Mouse (Mus musculus) B cell, adult 2 months (primary cell): ENCODE results near the gene Gdf2.
A peak's percentile ranks its signal among the peaks of the same experiment; 100 is the strongest.

Experiments used
- DNase-seq, 2 experiments: peaks; one replicate each; pipeline ENCODE4 v3.0.0; 2022

Gene Gdf2

GRCm38 (mm10) chr14:33940739-33941138, at the start of gene Gdf2:
Gene Gdf2 (plus strand): TSS chr14:33941039.
- DNase-seq = no peak

DNA sequence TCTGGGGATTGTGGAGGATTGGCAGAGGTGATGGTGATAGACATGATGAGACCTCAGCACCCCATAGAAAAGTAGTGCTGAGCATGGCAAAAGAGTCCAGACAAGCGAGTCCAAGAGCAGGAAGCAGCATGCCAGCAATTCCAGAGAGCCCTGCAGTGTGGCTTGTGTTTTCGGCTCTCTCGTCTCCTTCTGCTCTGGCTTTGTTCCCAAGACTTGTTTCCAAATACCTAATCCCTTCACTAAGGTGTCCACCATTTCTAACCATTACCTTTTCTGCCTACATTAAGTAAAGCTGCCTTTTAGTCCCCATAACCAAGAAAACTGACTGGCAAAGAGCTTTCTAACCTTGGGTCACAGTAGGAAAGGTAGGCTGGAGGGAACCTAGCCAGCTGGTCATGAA, 49.3 kb upstream of the Gdf2 start:
- DNase-seq = no peak

GRCm38 (mm10) chr14:33895777-33896176, 45.1 kb upstream of the Gdf2 start:
- no peak for DNase-seq

GRCm38 (mm10) chr14:33896628-33897300, 44.1 kb upstream of the Gdf2 start:
- DNase-seq = no peak

DNA sequence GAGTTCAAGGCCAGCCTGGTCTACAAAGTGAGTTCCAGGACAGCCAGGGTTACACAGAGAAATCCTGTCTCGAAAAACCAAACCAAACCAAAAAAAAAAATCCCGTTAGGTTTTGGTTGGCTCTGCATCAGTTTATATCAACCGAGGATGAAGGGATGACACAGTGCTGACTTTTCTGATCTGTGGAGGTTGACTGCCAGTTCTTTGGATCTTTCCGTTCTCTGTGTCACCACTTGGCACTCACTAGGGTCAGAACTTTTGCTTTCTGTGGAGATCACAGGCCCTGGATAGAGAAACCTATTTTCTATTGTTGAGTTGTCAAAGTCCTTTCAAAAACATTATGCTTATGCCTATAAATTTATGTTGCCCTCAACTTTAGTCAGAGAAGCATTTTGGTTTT, 38.1 kb upstream of the Gdf2 start:
- DNase-seq = no peak

GRCm38 (mm10) chr14:33903199-33903598, 37.6 kb upstream of the Gdf2 start:
- no peak for DNase-seq

DNA sequence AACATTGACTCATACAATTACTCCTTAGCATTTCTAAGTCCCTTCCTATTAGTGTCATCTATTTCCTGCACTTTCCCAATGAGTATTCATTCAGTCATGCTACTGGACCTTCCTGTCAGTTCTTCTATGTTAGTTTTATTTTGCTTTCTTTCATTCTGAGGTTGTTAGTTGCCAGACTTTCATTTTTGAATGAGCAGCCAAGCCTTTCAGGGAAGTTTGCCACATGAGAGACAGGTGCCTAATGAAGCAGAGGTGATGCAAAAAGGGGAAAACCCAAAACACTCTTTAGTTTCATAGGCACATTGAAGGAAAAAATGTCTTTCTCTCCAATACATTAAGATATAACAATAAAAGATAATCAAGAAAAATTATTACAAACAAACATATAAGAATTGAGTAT, 36.0 kb upstream of the Gdf2 start:
- no peak for DNase-seq

GRCm38 (mm10) chr14:33913727-33914126, 27.1 kb upstream of the Gdf2 start:
- no peak for DNase-seq

GRCm38 (mm10) chr14:33914206-33914605, 26.6 kb upstream of the Gdf2 start:
- DNase-seq = no peak

DNA sequence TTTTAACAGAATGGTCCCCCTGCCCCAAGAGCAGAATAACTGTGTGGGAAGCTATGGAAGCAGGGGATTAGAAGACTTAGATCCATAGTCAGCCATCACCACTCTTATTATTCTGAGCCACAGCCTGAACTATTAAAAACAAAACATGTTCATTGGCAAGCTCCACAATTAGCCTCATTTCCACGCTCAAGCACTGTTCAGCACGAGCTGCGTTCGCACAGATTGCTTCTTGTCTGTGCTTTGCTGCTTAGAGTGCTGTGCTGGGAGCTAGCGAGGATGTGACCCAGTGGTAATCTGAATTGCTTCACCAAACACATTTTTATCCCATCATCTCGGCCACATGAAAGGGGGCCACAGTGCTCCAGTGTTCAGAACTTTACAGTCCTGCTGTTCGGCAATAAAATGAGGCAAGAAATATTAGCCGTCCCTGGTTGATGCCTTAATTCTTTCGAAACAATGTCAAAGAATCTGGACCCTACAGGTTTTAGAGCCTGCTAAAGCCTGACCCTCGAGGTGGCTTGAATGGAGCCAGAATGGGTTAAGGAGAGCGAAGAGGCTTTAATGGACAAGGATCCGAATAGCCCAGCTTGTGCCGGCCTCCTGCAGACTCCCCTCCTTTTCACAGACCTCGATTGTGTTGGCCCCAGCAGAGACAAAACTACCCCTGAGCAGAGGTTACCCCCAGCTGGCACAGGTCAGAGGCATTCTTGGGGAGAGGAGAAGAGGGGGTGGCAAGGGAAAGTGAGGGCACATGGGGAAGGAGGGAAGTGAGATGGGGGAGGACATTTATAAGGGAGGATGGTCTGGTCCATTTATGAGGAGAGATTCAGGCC, 19.9 kb upstream of the Gdf2 start:
- no peak for DNase-seq

GRCm38 (mm10) chr14:33922771-33923167, 18.1 kb upstream of the Gdf2 start:
- DNase-seq = no peak

- DNase-seq = no peak
Observed at GRCm38 (mm10) chr14:33923168-33924070, 17.4 kb upstream of the Gdf2 start, which contains the start of gene Gdf10. Gene Gdf10 (plus strand): TSS chr14:33923587.

GRCm38 (mm10) chr14:33931853-33932252, 9.0 kb upstream of the Gdf2 start:
- DNase-seq = no peak

- peak; percentile 12 to 23 for DNase-seq
Observed at GRCm38 (mm10) chr14:33932935-33933703, 7.7 kb upstream of the Gdf2 start.

DNA sequence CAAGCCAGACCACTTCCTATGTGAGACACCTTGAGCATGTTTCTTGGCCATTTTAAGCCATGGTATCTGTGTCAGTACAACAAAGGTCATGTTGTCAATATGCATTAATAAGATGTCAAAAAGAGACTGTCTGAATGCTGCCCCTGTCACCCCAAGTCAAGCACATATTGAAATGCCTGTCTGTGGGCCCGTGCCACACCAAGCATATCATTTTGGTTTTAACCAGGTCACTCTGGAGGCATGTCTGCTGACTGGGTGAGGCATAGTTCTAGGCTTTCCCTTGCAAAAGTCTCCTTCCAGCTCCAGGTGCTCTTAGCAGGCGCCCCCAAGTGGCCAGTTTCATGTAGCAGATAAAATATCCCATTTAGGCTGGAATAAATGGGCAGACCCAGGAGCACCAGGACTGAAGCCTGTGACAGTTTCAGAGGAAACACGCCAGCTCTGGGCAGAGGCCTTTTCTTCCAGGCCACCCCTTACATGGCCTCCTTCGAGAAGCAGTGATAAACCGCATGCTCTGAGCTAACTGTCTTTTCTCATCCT, 7.0 kb upstream of the Gdf2 start:
- DNase-seq = no peak

GRCm38 (mm10) chr14:33939117-33939516, 1.7 kb upstream of the Gdf2 start:
- DNase-seq = no peak

DNA sequence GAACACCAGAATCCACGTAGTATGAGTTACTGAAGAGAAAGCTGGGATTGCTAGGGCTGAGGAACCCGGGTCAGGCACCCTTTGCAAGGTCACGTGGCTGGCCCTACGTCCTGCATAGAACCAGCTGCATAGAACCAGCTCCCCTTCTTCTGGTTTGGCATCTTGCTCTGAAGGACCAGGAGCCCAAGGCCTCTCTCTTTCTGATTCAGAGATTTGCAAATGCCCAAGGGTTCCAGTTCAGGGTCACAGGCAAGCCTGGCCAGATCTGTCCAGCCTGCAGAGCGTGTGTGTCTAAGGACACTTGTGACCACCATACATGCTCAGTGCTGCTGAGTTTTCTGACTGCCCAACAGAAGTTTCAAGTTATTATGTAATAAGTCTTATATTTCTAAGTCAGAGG, 1.4 kb downstream of the Gdf2 start:
- DNase-seq = no peak

- no peak for DNase-seq
Observed at GRCm38 (mm10) chr14:33946125-33946524, 5.3 kb downstream of the Gdf2 start.

- DNase-seq = no peak
Observed at GRCm38 (mm10) chr14:33952233-33952981, 11.6 kb downstream of the Gdf2 start.

DNA sequence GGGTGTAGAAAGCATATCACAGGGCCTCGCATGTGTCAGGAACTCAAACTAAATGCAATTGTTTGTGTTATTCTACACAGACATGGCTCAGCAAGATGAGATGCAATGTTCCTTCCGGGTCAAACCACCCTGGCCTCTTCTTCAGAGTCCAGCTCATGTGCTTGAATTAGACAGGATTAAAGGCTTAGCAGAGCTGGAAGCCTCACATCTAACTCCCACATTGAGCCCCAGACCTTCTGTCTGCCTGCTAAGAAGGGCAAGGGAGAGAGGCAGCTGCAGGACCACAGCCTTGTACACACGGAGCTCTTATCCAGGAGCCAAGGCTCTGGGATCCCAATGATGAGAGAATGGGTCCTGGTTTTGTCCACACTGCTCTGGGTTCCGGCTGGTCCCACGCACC, 12.9 kb downstream of the Gdf2 start, which contains the start of gene Rbp3:
TSS of gene Rbp3 (plus strand) at position 243 of the 400 bp plus-strand sequence.
- no peak for DNase-seq

- no peak for DNase-seq
Observed at GRCm38 (mm10) chr14:33956055-33956454, 15.2 kb downstream of the Gdf2 start.
